Mouse (Mus musculus): ENCODE measurements around the gene Sipa1l3.

The Sipa1l3 gene

DNA sequence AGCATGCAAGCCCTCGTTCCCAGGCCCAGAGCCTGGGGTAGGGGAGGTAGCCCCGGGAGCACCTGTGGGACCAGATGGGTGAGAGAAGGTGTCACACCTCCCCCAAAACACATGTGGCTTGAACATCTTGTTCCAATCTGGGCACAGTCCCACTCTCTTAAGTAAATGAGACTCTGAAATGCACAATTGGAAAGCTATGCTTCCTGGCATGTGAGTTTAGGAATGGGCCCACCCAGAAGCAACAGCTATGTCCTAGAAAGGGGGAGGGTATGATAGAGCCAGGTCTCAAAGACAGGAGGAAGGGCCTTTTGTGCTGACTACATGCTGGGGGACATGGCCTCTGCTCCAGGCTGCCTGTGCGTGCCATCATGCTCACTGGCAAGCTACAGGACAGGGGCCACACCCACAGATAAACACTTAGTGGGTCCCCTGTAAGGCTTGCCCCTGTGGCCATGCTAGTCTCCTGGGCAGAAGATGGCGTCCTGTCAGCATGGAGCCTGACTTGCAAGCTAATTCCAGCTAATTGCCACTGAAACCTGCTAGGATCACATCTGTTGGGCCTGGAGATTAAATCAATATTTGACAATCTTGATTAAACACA lies 107.1 kb downstream of the Sipa1l3 start:
- DNase-seq, result peak in 1 of 2 experiments; percentile 16

DNA sequence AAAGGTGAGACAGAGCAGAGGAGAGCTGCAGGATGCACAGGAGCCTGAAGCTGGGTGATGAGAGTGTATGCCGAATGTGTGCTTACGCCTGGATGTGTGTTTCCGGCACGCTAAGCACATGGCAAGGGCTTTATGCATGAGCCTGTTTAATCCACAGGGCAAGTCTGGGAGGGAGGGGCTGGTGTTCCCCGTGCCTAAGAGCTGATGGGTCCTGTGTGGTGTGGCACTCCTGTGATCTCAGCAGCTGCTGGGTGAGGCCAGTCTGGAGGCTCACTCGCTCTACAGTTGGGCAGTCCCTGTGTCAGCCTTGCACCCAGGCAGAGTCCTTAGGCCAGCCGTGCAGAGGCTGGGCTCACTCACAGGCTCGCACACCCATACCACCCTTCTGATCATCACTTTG lies 108.0 kb downstream of the Sipa1l3 start:
- peak in 1 of 2 experiments; percentile 20 for DNase-seq

DNA sequence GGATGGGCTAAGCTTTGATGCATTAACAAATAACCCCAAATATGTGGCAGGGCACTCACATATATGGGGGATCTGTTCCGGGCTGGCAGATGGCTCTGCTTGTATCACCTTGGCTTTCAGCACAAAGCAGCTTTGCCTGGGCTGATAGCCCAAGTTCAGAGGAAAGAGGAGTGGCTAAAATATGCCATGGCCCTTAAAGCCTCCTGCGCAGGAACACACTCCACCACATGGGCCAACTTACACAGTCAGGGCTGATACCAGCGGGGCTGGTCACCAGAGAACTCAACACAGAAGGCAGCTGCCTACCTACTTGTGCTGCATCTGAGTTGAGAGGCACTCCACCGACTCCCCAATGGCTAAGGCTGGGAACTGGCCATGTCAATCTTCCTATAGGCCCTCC lies 111.6 kb downstream of the Sipa1l3 start:
- DNase-seq, result peak; percentile 68 to 69

DNA sequence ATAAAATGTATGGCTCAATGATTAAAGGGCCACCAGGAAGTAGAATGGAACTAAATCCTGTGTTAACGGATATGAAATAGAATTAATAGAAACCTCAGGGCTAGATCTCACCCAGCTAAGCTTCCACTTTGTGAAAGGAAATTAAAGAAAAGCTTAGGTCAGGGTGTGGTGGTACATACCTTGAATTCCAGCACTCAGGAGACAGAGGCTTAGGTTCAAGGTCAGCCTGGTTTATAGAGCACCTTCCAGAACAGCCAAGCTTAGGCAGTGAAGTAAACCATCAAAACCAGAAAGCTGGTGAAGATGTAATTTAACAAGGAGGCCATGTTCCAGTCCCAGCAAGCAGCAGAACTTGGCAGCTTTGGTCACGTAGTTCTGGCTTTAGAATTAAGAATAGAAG lies 114.3 kb downstream of the Sipa1l3 start:
- no peak for DNase-seq

DNA sequence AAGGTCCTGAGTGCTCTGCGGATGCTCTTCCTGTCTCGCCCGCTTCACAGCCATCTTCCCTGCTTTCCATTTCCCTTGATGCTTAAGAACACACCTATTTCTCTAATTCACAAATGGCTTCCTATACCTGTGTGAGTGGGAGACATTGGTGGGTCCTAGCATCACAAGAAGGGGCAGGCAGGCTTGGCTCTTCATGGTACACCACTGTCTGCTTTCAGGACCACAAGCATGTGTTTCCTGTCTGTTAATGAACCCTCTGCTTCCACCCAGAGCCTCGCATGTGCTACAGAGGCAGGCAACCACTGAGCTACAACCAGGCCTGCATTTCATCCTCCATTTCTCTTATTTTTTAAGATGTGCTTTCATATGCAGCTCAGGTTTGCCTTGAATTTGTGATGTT lies 116.4 kb downstream of the Sipa1l3 start:
- DNase-seq, result no peak

DNA sequence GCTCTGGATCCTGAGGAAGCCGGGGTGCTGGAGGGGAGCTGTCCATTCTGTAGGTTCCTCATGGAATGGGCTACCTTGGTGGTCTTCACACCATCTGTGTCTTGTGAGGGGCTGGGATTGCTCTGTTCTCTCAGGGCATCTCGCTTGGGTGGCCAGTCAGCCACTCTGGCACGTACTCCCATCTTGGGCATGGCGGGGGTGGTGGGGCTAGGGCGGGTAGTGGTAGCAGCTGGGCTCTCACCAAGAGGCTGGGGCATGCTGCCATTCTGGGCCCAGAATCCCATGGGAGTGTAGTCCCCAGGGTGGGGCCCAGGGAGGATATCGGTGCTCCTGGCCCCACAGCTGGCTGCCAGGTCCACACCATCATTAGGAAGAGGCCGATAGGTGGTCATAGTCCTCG lies 118.0 kb downstream of the Sipa1l3 start:
- peak; percentile 56 to 70 for DNase-seq

DNA sequence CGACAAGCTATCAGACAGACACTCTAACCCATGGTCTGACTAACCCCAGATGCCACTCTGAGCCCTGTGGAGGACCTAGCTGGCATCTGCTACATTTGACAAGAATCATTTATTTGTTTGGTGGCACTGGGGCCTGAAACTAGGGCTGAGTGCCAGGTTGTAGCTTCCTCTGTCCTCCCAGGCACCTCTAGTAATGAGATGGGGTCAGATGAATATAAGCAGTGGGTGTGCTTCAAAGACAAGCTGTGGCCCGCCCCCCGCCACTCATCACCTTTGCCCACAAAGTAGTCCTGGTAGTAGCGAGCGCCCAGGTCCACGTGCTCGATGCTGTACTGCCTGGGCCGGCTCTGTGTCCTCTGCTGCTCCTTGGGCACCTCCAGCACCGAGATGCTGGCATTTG lies 119.4 kb downstream of the Sipa1l3 start:
- DNase-seq, result peak; percentile 61 to 64

DNA sequence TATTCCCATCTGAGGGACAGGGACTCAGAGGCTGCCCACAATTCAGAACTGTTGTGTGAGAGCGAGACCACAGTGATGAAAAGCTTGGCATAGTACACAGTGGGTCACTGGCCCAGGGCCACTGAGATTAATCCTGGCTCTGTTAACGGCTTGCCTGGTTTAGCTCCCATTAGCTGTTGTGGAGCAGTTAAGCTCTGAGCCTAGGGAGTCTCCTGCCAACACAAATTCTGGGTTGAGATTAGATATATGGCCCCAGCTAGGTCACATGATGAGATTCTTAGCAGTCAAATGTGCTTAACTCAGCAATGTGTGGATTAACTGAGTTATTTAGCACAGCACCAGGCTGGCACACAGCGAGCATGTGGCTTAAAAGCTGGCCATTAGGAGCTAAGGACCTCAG lies 121.0 kb downstream of the Sipa1l3 start:
- peak; percentile 81 to 86 for DNase-seq

DNA sequence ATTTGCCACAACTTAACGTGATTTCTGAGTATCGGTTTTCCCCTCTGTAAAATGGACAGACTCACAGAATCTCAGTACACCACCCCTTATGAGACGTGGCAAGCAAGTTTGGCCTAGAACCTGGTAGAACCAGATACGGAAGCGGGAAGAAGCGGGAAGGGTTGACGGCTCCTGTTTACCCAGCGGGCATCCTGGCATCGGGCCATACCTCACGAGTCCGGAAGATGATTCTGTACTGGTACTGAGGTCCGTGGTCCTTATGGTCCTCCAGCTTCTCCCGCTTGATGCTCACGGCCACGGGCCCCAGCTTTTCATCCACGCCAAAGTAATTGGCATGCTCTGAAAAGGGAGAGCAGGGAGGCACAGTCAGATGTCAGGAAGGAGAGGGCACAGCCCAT lies 121.5 kb downstream of the Sipa1l3 start:
- DNase-seq, result peak; percentile 88 to 89

DNA sequence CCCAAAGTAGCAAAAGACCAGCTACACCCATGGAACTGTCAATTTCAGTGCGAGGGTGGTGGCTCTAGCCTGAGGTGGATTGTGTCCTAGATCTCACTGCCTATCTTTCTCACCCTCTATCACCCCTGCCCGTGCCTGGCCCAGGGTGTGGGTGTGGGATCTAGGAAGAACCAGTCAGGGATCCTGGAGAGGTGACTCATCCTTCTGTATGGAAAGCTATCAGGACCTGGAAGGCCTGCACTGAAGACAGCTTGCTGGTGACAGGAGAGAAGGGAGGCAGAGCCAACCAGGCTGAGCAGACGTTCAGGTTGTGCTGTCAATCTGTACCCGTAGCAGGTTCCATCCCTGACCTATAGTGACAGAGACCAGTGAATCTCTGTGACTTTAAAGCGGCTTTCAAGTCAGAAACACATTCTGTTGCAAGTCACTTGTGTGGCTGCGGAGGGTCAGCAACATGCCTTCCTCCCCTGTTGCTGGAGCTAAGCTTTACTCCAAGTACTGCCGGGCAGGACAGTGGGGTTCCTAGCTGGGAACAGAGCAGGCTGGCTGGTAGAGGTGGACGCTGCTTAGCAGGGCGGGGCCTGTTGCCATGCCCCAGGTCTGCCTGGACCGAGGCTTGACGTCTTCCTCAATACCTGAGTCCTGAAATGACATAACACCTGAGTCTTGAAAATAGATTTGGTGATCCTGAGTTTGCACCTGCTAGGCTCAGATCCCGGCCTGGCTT lies 122.1 kb downstream of the Sipa1l3 start:
- DNase-seq, result peak; percentile 71 to 74

DNA sequence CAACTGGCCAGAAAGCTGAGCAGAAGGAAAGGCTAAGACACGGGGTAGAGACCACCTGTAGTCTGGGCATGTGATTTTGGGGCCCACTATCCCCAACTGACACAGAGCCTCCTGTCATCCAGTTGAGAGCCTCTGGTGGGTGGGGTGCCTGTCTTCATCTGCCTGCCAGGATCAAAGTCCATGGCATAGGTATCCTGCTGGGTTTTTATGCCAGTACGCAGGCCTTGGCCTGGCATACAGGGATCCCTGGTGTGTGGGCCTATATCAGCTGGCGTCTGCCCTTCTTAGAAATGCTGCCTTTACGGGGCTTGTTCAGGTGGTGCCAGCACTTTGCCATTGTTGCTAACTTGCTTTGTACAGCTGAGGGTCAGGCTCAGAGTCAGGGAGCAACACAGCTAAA lies 123.3 kb downstream of the Sipa1l3 start:
- peak; percentile 36 to 38 for DNase-seq

DNA sequence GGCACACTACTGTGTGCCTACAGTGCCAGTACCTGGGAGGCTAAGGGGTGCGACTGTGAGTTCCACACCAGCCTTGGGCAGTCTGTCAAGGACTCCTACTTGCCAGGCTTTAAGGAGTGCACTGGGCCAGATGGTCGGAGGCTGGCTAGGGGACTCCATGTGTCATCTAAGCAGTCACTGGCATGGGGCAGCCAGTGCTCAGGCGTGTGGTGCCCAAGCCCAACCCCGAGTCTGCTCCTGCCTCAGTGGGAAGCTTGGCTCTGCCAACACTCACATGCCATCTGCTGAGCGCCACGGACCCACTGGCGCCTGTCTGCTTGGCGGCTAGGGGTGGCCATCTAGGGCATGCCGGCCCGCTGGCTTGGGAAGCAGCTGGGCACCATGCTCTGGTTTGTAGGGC lies 125.1 kb downstream of the Sipa1l3 start:
- peak; percentile 95 to 98 for DNase-seq

DNA sequence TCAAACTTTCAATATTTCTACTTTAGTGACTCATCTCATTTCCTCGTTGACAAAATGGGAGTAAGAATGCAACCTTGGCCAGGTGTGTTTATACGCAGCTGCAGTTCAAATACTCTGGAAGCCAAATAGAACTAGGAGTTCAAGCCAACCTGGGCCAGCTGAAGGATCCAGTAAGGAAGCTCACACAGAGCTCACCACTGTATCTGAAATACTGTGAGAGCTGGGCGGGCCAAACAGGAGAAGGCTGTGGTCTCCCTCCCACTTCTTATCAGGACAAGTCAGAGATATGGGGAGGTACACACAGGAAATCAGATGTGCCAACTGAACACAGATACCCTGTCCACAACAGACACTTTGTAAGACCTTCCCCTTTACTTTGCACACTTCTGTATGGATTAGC lies 125.6 kb downstream of the Sipa1l3 start:
- peak in 1 of 2 experiments; percentile 31 for DNase-seq

DNA sequence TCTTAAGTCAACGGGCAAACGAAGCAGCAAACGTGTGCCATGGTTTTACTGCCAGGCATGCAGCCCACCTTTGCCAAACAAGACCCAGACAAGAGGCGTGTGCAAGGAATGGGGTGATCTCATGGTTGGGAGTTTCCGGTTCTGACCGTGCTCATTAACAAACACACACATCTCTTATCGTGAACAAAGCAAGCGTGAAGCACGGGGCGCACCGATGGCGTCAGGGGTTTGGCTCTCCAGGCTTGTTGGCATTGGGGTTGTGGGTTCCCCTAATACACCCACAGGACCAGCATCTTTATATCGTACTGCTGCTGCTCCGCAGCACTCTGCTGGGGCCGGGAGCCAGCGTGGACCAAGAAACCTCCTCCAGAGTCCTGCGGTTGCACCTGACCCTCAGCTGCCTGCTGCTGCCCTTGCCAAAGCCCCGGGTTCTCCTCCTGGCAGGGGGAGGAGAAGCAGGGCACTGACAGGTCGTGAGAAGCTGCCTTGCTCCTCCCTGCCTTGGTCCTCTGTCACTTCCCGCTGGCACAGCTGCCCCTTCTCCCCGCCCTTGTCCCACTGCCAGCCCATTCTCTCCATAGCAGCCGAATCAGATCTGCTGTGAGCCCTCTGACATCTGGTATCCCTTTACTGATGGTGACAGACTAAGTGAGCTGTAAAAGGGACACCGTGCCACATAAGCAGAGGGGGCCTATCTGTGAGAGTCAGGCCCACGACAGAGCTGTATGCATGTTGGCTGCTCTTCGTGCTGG lies 126.5 kb downstream of the Sipa1l3 start:
- DNase-seq, result peak; percentile 94 to 96

DNA sequence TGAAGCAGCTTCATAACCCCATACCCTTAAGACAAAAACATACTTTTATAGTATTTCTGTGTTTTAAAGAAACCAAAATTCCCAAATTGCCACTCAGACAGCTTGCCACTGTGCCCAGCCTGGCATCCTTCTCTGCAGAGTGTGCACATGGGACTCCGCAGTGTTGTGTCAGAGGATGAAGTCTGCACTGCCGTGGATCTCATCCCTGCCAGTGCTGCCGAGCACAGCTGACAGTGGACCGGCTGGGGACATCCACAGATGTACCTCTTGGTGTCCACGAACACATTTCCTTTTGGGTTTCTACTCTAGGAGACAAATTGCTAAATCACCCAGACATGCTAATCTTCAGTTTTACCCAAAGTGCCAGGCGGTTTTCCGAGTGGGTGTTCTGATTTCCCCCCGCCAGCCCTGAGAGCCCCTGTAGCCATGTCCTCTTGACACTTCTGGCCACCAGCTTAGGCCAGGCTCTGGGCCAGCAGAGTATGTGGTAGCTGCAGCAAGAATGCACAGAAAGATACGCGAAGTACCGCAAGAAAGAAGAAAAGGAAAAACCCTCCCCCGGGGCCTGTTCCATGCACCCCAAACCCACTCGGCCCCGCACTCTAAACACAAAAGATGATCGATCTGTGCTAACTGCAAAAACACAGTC lies 127.2 kb downstream of the Sipa1l3 start:
- peak; percentile 76 to 81 for DNase-seq

DNA sequence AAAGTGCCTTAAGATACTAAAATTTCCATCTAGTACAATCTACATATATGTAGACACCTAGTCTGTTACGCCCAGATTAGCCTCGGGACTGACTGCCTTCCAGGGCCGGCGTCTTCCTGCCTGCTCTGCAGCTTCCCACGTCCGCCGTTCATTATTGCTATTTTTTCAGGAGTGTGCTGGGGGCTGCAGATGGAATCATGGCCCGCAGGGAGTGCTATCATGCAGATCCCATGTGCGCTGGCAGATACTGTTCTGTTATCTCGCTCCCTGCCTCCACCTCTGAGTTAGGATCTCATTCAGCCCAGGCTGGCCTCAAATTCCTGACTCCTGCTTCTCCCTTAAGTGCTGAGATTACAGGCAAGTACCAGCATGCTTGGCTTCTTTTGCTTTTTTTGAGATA lies 128.2 kb downstream of the Sipa1l3 start:
- DNase-seq, result peak; percentile 40 to 43

DNA sequence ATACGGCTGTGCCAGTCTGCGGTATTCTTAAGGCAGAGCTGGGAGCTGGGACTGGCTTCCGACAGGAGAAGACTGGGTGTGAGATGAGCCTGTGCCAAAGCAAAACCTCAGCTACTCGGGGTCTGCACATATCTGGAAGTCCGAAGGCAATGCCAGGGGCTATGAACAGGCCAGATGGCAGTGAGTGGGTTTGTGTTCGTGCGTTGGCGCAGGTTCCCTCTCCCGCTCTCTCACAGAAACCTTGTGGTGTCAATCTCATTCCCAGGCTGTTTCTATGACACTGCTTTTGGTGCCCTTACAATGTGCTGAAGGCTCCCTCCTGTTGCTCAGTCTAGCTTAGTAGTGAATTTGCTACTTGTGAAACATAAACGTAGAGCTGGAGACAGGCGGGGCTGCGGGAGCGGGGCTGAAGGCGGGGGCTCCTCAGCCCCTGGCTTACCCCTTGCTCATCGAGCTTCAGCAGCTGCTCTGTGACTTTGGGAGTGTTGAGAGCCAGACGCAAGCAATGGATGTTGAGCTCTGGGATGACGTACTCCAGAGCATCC lies 130.8 kb downstream of the Sipa1l3 start:
- peak; percentile 90 to 94 for DNase-seq

DNA sequence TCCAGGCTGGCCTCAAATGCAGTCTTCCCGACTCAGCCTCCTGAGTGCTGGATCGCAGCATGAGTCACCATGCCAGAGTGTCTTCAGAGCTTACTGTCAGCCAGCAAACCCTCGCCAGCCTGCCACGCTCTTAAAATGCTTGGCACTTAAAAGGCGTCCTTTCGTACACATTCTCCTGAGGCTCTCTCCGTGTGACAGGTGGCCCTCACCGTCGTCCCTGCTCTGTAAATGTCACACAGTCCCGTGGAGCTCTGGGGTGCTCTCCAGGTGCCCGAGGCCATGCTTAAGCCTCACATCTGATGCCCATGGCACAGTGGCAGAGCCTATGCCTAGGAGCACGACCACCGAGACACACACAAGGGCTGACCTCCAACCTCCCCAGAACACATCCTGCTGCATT lies 132.1 kb downstream of the Sipa1l3 start:
- DNase-seq, result peak in 1 of 2 experiments; percentile 43

DNA sequence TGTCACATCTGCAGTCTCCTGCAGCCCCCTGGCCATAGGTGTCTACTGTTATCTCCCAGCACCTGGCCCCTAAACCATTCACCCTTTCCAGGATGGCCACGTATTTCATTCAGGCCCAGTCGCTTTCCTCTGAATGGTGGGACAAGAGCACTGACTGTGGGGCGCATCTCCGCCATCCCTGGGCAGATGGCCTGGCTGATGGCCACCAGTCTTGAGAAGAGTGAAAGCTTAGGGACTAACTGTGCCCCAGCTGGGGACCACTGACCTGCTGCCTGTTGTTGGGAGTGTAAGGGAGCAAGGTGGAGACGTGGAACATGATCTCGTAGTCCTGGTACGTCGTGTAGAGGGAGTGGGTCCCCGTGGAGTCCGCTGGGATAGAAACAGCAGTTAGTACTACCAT lies 132.7 kb downstream of the Sipa1l3 start:
- peak; percentile 69 to 83 for DNase-seq

DNA sequence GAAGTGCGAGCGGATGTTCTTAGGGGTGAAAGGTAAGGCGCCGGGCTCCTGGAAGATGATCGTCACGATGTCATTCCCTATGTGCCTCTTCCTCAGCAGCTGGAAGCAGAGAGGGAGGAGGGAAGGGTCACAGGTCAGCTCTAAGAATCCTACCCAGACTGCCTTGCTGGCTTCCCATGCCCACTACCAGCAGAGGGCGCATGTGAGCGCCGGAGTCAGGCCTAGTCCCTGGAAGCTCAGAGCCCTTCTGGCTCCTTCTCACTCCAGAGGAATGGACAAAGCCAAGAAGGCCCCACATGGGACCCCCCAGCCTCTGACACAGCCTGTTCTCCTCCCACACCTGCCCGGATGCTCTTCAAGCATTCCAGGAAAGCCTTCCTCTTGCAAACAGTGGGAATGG lies 135.2 kb downstream of the Sipa1l3 start:
- peak; percentile 96 to 97 for DNase-seq

DNA sequence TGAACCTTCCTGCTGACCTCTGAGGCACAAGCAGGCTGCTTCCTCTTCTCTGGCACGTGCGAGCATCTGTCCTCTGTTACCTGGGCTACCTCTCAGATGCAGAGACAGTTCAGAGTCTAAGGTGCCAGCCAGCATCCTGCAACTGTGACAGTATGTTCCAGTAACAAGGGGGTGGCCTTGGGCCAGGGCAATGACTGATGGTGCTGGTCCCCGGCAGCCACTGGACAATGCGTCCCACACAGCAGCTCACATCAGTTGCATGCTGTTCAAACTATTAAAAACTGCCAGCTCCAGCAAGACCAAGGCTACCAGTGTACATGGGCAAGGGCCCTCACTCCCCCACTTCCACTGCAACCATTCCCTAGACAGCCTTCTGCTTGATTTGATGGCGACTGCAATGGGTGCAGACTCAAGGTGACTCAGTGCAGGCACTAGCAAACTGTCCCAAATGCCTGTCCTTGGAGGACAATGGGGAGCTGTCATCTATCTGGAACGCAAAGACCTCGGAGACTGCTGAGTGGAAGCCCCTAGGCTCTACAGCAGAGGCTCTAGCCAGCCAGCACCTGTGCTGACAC lies 136.9 kb downstream of the Sipa1l3 start:
- DNase-seq, result no peak

DNA sequence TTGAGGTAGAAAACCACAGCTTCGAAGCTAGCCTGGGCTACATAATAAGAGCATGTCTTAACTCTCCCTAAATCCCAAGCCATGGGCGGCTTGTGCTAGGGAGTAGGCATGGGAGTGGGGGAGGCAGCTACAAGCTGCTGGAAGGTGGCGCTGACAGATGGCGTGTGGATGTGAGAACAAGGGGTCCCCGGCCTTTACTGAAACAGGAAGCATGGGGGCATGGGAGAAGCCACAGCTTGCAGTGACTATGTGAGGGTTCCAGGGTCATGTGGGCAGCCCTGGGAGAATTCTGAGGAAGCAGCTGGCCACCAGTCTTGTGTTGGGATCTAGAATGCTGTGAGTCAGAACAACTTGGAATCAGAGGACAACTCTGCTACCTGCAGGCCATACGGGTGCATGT lies 144.4 kb downstream of the Sipa1l3 start:
- no peak for DNase-seq

DNA sequence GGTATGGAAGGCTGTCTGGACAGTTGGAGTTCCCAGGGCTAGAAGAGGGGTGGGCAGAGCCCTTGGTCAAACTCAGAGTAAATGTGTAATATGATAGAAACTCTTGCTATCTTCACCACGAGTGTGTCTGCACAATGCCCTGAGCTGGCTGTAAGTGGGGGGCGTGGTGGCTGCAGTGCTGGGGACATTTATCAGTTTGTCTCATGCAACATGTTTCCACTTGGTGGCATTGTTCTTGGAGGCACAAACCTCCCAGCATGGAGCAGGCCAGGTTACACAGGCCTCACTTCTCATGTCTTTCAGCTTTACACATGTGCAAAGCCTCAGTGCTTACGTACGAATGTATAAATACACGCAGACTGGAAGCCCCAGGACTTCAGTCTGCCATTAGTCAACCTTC lies 146.3 kb downstream of the Sipa1l3 start:
- no peak for DNase-seq

Measured in cerebellum, postnatal 10 days (tissue).